Mouse (Mus musculus) MEL (cell line): ENCODE results near the gene Arnt2. TPM values are rescaled to one million over a fixed set of nuclear protein-coding genes. Genes with fewer than 3 reads are reported as not detected.

Source experiments
- DNase-seq: peaks from one replicate; pipeline ENCODE4 v3.0.0; 2011; ENCODE audit warnings: low read depth, low spot score
- H3K27ac ChIP-seq: 2 replicates; pipeline ENCODE4 v1.5.1; 2012; ENCODE audit warnings: low read depth, mild to moderate bottlenecking, control low read depth, low read length, moderate library complexity; ENCODE audit not compliant: control insufficient read depth
- H3K27me3 ChIP-seq, 2 experiments: fragments of 150-350 bp in 1 of 2; sonication (generic) in 1 of 2; 2 replicates each; pipeline ENCODE4 v1.6.1; 2012; ENCODE audit warnings: low read length in 2 of 2, mild to moderate bottlenecking in 2 of 2, improper control_type of control experiment in 1 of 2, moderate library complexity in 1 of 2; ENCODE audit not compliant: insufficient read depth in 2 of 2, control insufficient read depth in 1 of 2
- H3K36me3 ChIP-seq, 2 experiments: 2 replicates each; pipeline ENCODE4 v1.6.1; 2012 to 2014; ENCODE audit warnings: low read length in 2 of 2, improper control_type of control experiment in 1 of 2, inconsistent platforms in 1 of 2, mild to moderate bottlenecking in 1 of 2; ENCODE audit not compliant: insufficient read depth in 2 of 2, control insufficient read depth in 1 of 2
- H3K4me1 ChIP-seq, 2 experiments: fragments of 150-350 bp in 1 of 2; sonication (generic) in 1 of 2; 2 replicates each; pipeline ENCODE4 v1.6.1; 2012; ENCODE audit warnings: low read length in 2 of 2, improper control_type of control experiment in 1 of 2, mild to moderate bottlenecking in 1 of 2; ENCODE audit not compliant: insufficient read depth in 2 of 2, control insufficient read depth in 1 of 2
- H3K4me3 ChIP-seq, 2 experiments: fragments of 150-350 bp in 1 of 2; sonication (generic) in 1 of 2; 2 replicates each; pipeline ENCODE4 v1.5.1; 2012; ENCODE audit warnings: low read depth in 2 of 2, low read length in 2 of 2, mild to moderate bottlenecking in 2 of 2, moderate library complexity in 2 of 2, control low read depth in 1 of 2, improper control_type of control experiment in 1 of 2; ENCODE audit not compliant: control insufficient read depth in 1 of 2, insufficient read depth in 1 of 2
- H3K79me2 ChIP-seq: 2 replicates; pipeline ENCODE4 v1.6.1; 2012; ENCODE audit warnings: mild to moderate bottlenecking, low read length, moderate library complexity; ENCODE audit not compliant: control insufficient read depth, poor library complexity, insufficient read depth
- H3K9ac ChIP-seq: 2 replicates; pipeline ENCODE4 v1.6.1; 2012; ENCODE audit warnings: low read depth, mild to moderate bottlenecking, control low read depth, low read length, moderate library complexity; ENCODE audit not compliant: control insufficient read depth, poor library complexity, severe bottlenecking
- H3K9me3 ChIP-seq: fragments of 150-350 bp; sonication (generic); replicated peaks from 2 replicates; pipeline ENCODE4 v1.6.1; 2012; ENCODE audit warnings: mild to moderate bottlenecking, low read length, improper control_type of control experiment, moderate library complexity; ENCODE audit not compliant: insufficient read depth
- CHD1 ChIP-seq: IDR thresholded peaks from 2 replicates; pipeline ENCODE4 v1.6.1; 2012; ENCODE audit warnings: low read depth, mild to moderate bottlenecking, inconsistent platforms, low read length, improper control_type of control experiment
- CHD2 ChIP-seq: IDR thresholded peaks from 2 replicates; pipeline ENCODE4 v1.6.1; 2011; ENCODE audit warnings: low read length, improper control_type of control experiment
- GABPA ChIP-seq: IDR thresholded peaks from 2 replicates; pipeline ENCODE4 v1.6.1; 2012; ENCODE audit warnings: low read depth, mild to moderate bottlenecking, inconsistent platforms, low read length, improper control_type of control experiment, moderate library complexity
- GATA1 ChIP-seq: IDR thresholded peaks from 2 replicates; pipeline ENCODE4 v1.6.1; 2011; ENCODE audit warnings: low read depth, low read length, improper control_type of control experiment
- JUND ChIP-seq: IDR thresholded peaks from 2 replicates; pipeline ENCODE4 v1.6.1; 2011; ENCODE audit warnings: low read depth, mild to moderate bottlenecking, improper control_type of control experiment, low read length
- KAT2A ChIP-seq: conservative IDR thresholded peaks from 2 replicates; pipeline ENCODE4 v1.6.1; 2012; ENCODE audit warnings: low read depth, low read length, improper control_type of control experiment, inconsistent platforms
- MAZ ChIP-seq: IDR thresholded peaks from 2 replicates; pipeline ENCODE4 v1.6.1; 2012; ENCODE audit warnings: low read depth, mild to moderate bottlenecking, inconsistent platforms, low read length, improper control_type of control experiment
- MEF2A ChIP-seq: IDR thresholded peaks from 2 replicates; pipeline ENCODE4 v1.6.1; 2014; ENCODE audit warnings: low read depth, mild to moderate bottlenecking, inconsistent platforms, low read length, improper control_type of control experiment; ENCODE audit not compliant: poor library complexity, insufficient replicate concordance, severe bottlenecking; ENCODE audit errors: extremely low read depth
- MXI1 ChIP-seq: IDR thresholded peaks from 2 replicates; pipeline ENCODE4 v1.6.1; 2011; ENCODE audit warnings: mild to moderate bottlenecking, low read depth, low read length, improper control_type of control experiment
- MYB ChIP-seq: IDR thresholded peaks from 2 replicates; pipeline ENCODE4 v1.6.1; 2011; ENCODE audit warnings: mild to moderate bottlenecking, low read depth, low read length, improper control_type of control experiment
- NELFE ChIP-seq: IDR thresholded peaks from 2 replicates; pipeline ENCODE4 v1.6.1; 2011; ENCODE audit warnings: low read depth, low read length, improper control_type of control experiment
- NRF1 ChIP-seq: IDR thresholded peaks from 2 replicates; pipeline ENCODE4 v1.6.1; 2014; ENCODE audit warnings: low read depth, mild to moderate bottlenecking, inconsistent platforms, low read length, improper control_type of control experiment, moderate library complexity; ENCODE audit not compliant: poor library complexity, insufficient read depth, severe bottlenecking
- POLR2A ChIP-seq, 2 experiments: IDR thresholded peaks; 2 replicates each; pipeline ENCODE4 v1.6.1; 2011 to 2012; ENCODE audit warnings: low read length in 2 of 2, mild to moderate bottlenecking in 2 of 2, control low read depth in 1 of 2, improper control_type of control experiment in 1 of 2, low read depth in 1 of 2, moderate library complexity in 1 of 2; ENCODE audit not compliant: control insufficient read depth in 1 of 2, insufficient read depth in 1 of 2, poor library complexity in 1 of 2
- POLR2AphosphoS5 ChIP-seq: IDR thresholded peaks from 2 replicates; pipeline ENCODE4 v1.6.1; 2012; ENCODE audit warnings: low read depth, borderline replicate concordance, mild to moderate bottlenecking, inconsistent platforms, low read length, moderate library complexity, mixed read lengths
- SIN3A ChIP-seq: IDR thresholded peaks from 2 replicates; pipeline ENCODE4 v1.6.1; 2012; ENCODE audit warnings: low read length, improper control_type of control experiment, inconsistent platforms
- SMC3 ChIP-seq: IDR thresholded peaks from 2 replicates; pipeline ENCODE4 v1.6.1; 2011; ENCODE audit warnings: low read depth, low read length, improper control_type of control experiment
- TBP ChIP-seq: IDR thresholded peaks from 2 replicates; pipeline ENCODE4 v1.8.0; 2011; ENCODE audit warnings: low read depth, low read length, improper control_type of control experiment
- TCF12 ChIP-seq: IDR thresholded peaks from 2 replicates; pipeline ENCODE4 v1.6.1; 2014; ENCODE audit warnings: low read depth, mild to moderate bottlenecking, inconsistent platforms, low read length, improper control_type of control experiment, moderate library complexity
- UBTF ChIP-seq: IDR thresholded peaks from 2 replicates; pipeline ENCODE4 v1.6.1; 2012; ENCODE audit warnings: low read depth, mild to moderate bottlenecking, inconsistent platforms, low read length, improper control_type of control experiment, moderate library complexity, borderline replicate concordance; ENCODE audit not compliant: insufficient read depth
- USF1 ChIP-seq: IDR thresholded peaks from 2 replicates; pipeline ENCODE4 v1.6.1; 2014; ENCODE audit warnings: low read depth, mild to moderate bottlenecking, inconsistent platforms, low read length, improper control_type of control experiment, moderate library complexity
- USF2 ChIP-seq, 2 experiments: IDR thresholded peaks; 2 replicates each; pipeline ENCODE4 v1.6.1; 2011 to 2012; ENCODE audit warnings: improper control_type of control experiment in 2 of 2, low read length in 2 of 2, borderline replicate concordance in 1 of 2, inconsistent platforms in 1 of 2, low read depth in 1 of 2, mild to moderate bottlenecking in 1 of 2; ENCODE audit not compliant: insufficient read depth in 1 of 2
- ZMIZ1 ChIP-seq: IDR thresholded peaks from 2 replicates; pipeline ENCODE4 v1.6.1; 2012; ENCODE audit warnings: low read depth, mild to moderate bottlenecking, inconsistent platforms, low read length, improper control_type of control experiment, moderate library complexity
- ZNF384 ChIP-seq: IDR thresholded peaks from 2 replicates; pipeline ENCODE4 v1.6.1; 2012; ENCODE audit warnings: low read depth, mild to moderate bottlenecking, inconsistent platforms, low read length, improper control_type of control experiment
- polyA plus RNA-seq, 2 experiments: library from polyadenylated mRNA; stranded (reverse) in 1 of 2; unstranded in 1 of 2; fragments of >175 nt in 1 of 2; fragments of >200 nt in 1 of 2; gene quantifications; 2 replicates each; pipeline versions ENCODE4 v1.2.1 to v1.2.4; 2012; ENCODE audit warnings: low replicate concordance in 2 of 2, low read depth in 1 of 2; ENCODE audit not compliant: insufficient read length in 2 of 2, insufficient read depth in 1 of 2, missing spikeins in 1 of 2
- total RNA-seq: library from RNA; depleted of rRNA; stranded (reverse); fragments of 300-350 nt; gene quantifications from 2 replicates; pipeline ENCODE4 v1.2.3, GENCODE M21; 2012

Arnt2 gene
- total and polyA plus RNA-seq, 3 experiments = not detected

DNA sequence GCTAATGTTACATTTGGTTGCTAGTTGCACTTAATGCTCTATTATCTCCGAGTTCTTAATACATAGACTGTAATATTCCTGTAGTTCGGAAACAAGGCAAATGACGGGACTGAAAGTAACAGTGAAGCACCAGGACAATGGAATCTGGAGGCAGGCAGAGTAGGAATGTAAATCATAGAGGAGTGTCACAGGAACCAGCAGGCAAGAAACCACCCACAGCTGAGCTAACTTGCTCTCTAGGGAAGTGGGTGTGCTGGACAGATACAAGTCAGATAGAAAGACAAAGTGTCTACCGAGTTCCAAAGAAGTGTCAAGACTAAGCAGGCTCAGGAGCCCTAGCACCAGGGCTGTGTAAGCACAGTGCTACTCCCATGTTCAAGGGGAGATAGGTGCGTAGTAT lies 32.6 kb downstream of the Arnt2 start:
- Histone ChIP-seq H3K36me3 (no peaks in the 10 kb centered on the region), H3K79me2 (no peaks in the 10 kb centered on the region), H3K27me3 (no peaks in the 10 kb centered on the region), H3K9me3 (no peaks in the 10 kb centered on the region), H3K4me1 (no peaks in the 10 kb centered on the region), H3K27ac (no peak overlapping the region), H3K4me3 (no peak overlapping the region), H3K9ac (no peak overlapping the region)
- no peak for DNase-seq
- TF ChIP-seq POLR2AphosphoS5 (no peak), MXI1 (no peak), ZNF384 (no peak), NRF1 (no peak), SMC3 (no peak), CHD1 (no peak), KAT2A (no peak), USF2 (IDR thresholded peaks at IDR 0.05; ENCODE audit: borderline replicate concordance in 1 of 2, insufficient read depth in 1 of 2, low read depth in 1 of 2, low read length in 2 of 2) (no peak), JUND (no peak), SIN3A (no peak), CHD2 (no peak), NELFE (no peak), MAZ (no peak), ZMIZ1 (no peak)

DNA sequence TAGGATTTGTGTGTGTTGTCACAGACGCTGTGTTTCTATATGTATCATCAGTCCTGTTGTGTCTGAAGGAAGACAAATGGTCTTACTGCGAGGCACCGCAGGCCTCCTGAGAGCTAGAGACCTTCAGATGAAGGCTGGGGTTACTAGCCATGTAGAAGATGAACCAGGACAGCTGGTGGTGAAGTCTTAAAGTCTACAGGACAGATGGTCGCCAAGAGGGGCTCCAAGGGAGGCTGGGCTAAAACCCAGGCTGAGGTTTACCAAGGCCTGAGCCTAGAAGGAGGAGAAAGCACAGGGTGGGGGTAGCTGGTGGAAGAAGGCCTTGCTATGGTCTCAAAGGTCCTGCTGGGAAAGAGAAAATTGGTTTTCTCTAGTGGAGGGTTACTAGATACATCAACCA lies 36.3 kb downstream of the Arnt2 start:
- H3K9ac ChIP-seq = no peak overlapping the region
- no peaks in the 10 kb centered on the region for H3K36me3 ChIP-seq
- H3K9me3 ChIP-seq = no peaks in the 10 kb centered on the region
- H3K4me1 ChIP-seq = no peaks in the 10 kb centered on the region
- H3K79me2 ChIP-seq = no peaks in the 10 kb centered on the region
- no peak overlapping the region for H3K27ac ChIP-seq
- H3K4me3 ChIP-seq = no peak overlapping the region
- no peak for DNase-seq
- TF ChIP-seq USF1 (no peak), SIN3A (no peak), MXI1 (no peak), MAZ (no peak), NRF1 (no peak), MEF2A (no peak), GATA1 (no peak), UBTF (no peak), USF2 (IDR thresholded peaks at IDR 0.05; ENCODE audit: borderline replicate concordance in 1 of 2, insufficient read depth in 1 of 2, low read depth in 1 of 2, low read length in 2 of 2) (no peak), TBP (no peak), NELFE (no peak), TCF12 (no peak), GABPA (no peak), POLR2A (IDR thresholded peaks at IDR 0.05; ENCODE audit: control insufficient read depth in 1 of 2, insufficient read depth in 1 of 2, low read depth in 1 of 2, low read length in 2 of 2, poor library complexity in 1 of 2) (no peak), MYB (no peak)
- no peaks in the 10 kb centered on the region for H3K27me3 ChIP-seq
